Mouse (Mus musculus): ENCODE data around the gene Ooep. TPM values are rescaled to one million over a fixed set of nuclear protein-coding genes. Genes with fewer than 3 reads are reported as not detected.

The Ooep gene
- total and polyA plus RNA-seq, 3 experiments, result not detected

DNA sequence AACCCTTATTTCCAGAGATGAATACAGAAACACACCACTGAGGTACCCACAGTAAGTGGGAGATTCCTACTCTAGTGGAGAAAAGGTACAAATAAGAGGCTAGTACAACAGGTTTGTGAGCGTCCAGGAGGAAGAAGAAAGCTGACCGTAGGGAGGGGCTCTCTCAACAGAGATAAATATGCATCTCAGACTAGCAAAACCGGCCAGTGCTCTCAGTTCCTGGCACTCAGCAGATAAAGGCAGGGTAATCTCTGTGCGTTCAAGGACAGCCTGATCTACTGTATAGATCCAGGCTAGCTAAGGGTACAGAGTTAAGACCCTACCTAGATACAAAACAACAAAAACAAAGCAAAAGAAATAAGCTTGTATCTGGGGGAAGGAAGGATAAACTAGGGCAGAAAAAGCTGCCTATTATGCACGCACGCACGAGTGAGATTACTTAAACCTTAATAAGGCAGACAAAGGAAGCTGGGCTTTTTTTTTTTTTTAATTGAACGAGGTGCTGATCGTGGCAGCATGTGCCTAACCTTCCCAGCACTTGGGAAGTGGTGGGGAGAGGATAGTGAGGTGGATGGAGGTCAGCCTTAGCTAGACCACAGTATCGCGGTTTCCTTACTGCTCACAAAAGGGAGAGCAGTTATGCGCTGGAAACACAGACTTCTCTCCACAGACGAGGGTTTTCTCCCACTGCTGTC, 12.5 kb downstream of the Ooep start:
- in situ Hi-C loops (cut with MboI; ENCODE audit: low pct_ligation_motif_present, low pct_unique_long_range_greater_than_20kb, low sequenced_read_pairs), result loop anchor here (10.0 kb wide), 1 partner anchor 169 kb away; no protein-coding TSS in a partner anchor
- TF ChIP-seq NRF1 (IDR thresholded peaks at IDR 0.05; ENCODE audit: low read depth, low read length) (no peak), POLR2AphosphoS2 (IDR thresholded peaks at IDR 0.05; ENCODE audit: low read depth, low read length) (no peak), ZNF384 (IDR thresholded peaks at IDR 0.05; ENCODE audit: low read depth, low read length) (no peak), KAT2A (IDR thresholded peaks at IDR 0.05; ENCODE audit: insufficient replicate concordance, low read length) (no peak), JUND (conservative IDR thresholded peaks at IDR 0.05; ENCODE audit: low read depth, low read length) (no peak), MAX (IDR thresholded peaks at IDR 0.05; ENCODE audit: low read length) (no peak)
- Histone ChIP-seq H3K79me2 (replicated peaks; ENCODE audit: control insufficient read depth, extremely low read depth, insufficient read depth, poor library complexity, severe bottlenecking) (no peaks in the 10 kb centered on the region), H3K9me3 (replicated peaks; ENCODE audit: low read length) (no peaks in the 10 kb centered on the region), H3K4me1 (ENCODE audit: control insufficient read depth in 1 of 2, insufficient read depth in 2 of 2) (no peaks in the 10 kb centered on the region), H3K27ac (ENCODE audit: insufficient read depth, low read depth) (no peak overlapping the region), H3K9ac (ENCODE audit: insufficient read depth, low read depth) (no peak overlapping the region), H3K36me3 (replicated peaks in 1 of 2; ENCODE audit: control insufficient read depth in 1 of 2, insufficient read depth in 1 of 2, low read length in 1 of 2) (no peaks in the 10 kb centered on the region), H3K27me3 (replicated peaks) (peaks cover 22% of the 10 kb centered on the region), H3K4me2 (ENCODE audit: insufficient read depth, low read depth, poor library complexity, severe bottlenecking) (no peak overlapping the region), H3K4me3 (replicated peaks in 1 of 3; ENCODE audit: low read depth in 2 of 3, low read length in 2 of 3, poor library complexity in 1 of 3) (no peak overlapping the region)
- dilution Hi-C loops (cut with MboI; ENCODE audit: extremely low pct_ligation_motif_present, extremely low pct_unique_long_range_greater_than_20kb, low sequenced_read_pairs), result no loop called here
- no peak for DNase-seq (ENCODE audit: extremely low read depth)

DNA sequence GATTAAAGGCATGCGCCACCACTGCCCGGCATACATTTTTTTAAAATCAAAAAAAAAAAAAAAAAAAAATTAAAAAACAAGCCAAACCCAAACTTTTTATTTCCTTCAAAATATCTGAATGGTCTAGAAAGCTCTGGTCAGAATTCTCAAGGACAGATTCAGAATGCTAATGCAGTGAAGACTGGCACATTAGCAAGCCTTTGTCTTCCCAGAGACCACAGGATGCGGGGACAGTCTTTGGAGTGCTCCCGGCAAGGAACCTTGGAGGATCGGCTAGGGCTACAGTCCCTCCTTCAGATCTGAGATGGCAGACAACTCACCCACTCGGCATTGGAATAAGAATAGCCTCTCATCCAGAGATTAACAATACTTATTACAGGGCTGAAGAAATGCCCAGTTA, 13.8 kb downstream of the Ooep start:
- in situ Hi-C loops (cut with MboI; ENCODE audit: low pct_ligation_motif_present, low pct_unique_long_range_greater_than_20kb, low sequenced_read_pairs), result loop anchor here (10.0 kb wide), 1 partner anchor 170 kb away; no protein-coding TSS in a partner anchor
- Histone ChIP-seq H3K79me2 (replicated peaks; ENCODE audit: control insufficient read depth, extremely low read depth, insufficient read depth, poor library complexity, severe bottlenecking) (no peaks in the 10 kb centered on the region), H3K27ac (ENCODE audit: insufficient read depth, low read depth) (no peak overlapping the region), H3K27me3 (replicated peaks) (peaks cover 27% of the 10 kb centered on the region), H3K4me2 (ENCODE audit: insufficient read depth, low read depth, poor library complexity, severe bottlenecking) (no peak overlapping the region), H3K4me1 (ENCODE audit: control insufficient read depth in 1 of 2, insufficient read depth in 2 of 2) (no peaks in the 10 kb centered on the region), H3K9me3 (replicated peaks; ENCODE audit: low read length) (no peaks in the 10 kb centered on the region), H3K36me3 (replicated peaks in 1 of 2; ENCODE audit: control insufficient read depth in 1 of 2, insufficient read depth in 1 of 2, low read length in 1 of 2) (no peaks in the 10 kb centered on the region), H3K4me3 (replicated peaks in 1 of 3; ENCODE audit: low read depth in 2 of 3, low read length in 2 of 3, poor library complexity in 1 of 3) (no peak overlapping the region), H3K9ac (ENCODE audit: insufficient read depth, low read depth) (no peak overlapping the region)
- no peak for DNase-seq (ENCODE audit: extremely low read depth)
- TF ChIP-seq CTCF (conservative IDR thresholded peaks at IDR 0.05 in 1 of 2, IDR thresholded peaks at IDR 0.05 in 1 of 2; ENCODE audit: low read depth in 2 of 2, low read length in 2 of 2), result no peak
- no peak for TF ChIP-seq MAX (IDR thresholded peaks at IDR 0.05; ENCODE audit: low read length)
- TF ChIP-seq UBTF (IDR thresholded peaks at IDR 0.05; ENCODE audit: low read depth, low read length), result no peak
- TF ChIP-seq MEF2A (IDR thresholded peaks at IDR 0.05; ENCODE audit: borderline replicate concordance, low read depth, low read length), result no peak
- TF ChIP-seq BHLHE40 (IDR thresholded peaks at IDR 0.05; ENCODE audit: low read depth, low read length), result no peak
- dilution Hi-C loops (cut with MboI; ENCODE audit: extremely low pct_ligation_motif_present, extremely low pct_unique_long_range_greater_than_20kb, low sequenced_read_pairs), result no loop called here

DNA sequence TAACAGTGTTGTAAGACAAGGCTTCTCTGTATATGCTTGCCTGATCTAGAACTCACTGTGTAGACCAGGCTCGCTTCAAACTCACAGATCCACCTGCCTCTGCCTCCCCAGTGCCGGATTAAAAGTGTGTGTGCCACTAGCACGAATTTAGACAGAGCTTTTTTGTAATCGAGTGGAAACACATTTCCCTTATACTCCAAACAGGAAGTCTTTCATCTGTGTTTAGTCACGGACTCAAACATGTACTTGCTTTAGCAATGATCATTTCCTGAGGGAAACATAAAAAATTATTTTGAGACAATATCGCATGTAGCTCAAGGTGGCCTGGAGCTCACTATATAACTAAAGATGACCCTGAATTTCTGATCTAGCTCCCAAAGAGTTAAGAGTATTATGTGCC, 15.2 kb downstream of the Ooep start:
- no peaks in the 10 kb centered on the region for H3K79me2 ChIP-seq (replicated peaks; ENCODE audit: control insufficient read depth, extremely low read depth, insufficient read depth, poor library complexity, severe bottlenecking)
- H3K9ac ChIP-seq (ENCODE audit: insufficient read depth, low read depth), result no peak overlapping the region
- TF ChIP-seq ZC3H11A (IDR thresholded peaks at IDR 0.05; ENCODE audit: low read depth, low read length) (no peak), MYC (IDR thresholded peaks at IDR 0.05; ENCODE audit: low read depth, low read length) (no peak), RCOR1 (conservative IDR thresholded peaks at IDR 0.05; ENCODE audit: low read depth, low read length) (no peak), IRF4 (IDR thresholded peaks at IDR 0.05; ENCODE audit: low read depth, low read length) (no peak), NRF1 (IDR thresholded peaks at IDR 0.05; ENCODE audit: low read depth, low read length) (no peak), ZMIZ1 (IDR thresholded peaks at IDR 0.05; ENCODE audit: low read depth, low read length) (no peak), UBTF (IDR thresholded peaks at IDR 0.05; ENCODE audit: low read depth, low read length) (no peak), JUND (conservative IDR thresholded peaks at IDR 0.05; ENCODE audit: low read depth, low read length) (no peak), MXI1 (IDR thresholded peaks at IDR 0.05; ENCODE audit: low read depth, low read length) (no peak), ETS1 (conservative IDR thresholded peaks at IDR 0.05; ENCODE audit: low read depth, low read length) (no peak), TCF12 (IDR thresholded peaks at IDR 0.05; ENCODE audit: low read depth, low read length) (no peak), USF2 (conservative IDR thresholded peaks at IDR 0.05; ENCODE audit: low read depth, low read length) (no peak), EP300 (IDR thresholded peaks at IDR 0.05; ENCODE audit: low read length) (no peak), CTCF (conservative IDR thresholded peaks at IDR 0.05 in 1 of 2, IDR thresholded peaks at IDR 0.05 in 1 of 2; ENCODE audit: low read depth in 2 of 2, low read length in 2 of 2) (no peak), GABPA (IDR thresholded peaks at IDR 0.05; ENCODE audit: insufficient replicate concordance, low read depth, low read length) (no peak), TBP (conservative IDR thresholded peaks at IDR 0.05; ENCODE audit: low read depth, low read length) (no peak), MAX (IDR thresholded peaks at IDR 0.05; ENCODE audit: low read length) (no peak), SMC3 (IDR thresholded peaks at IDR 0.05; ENCODE audit: low read depth, low read length) (no peak)
- H3K4me2 ChIP-seq (ENCODE audit: insufficient read depth, low read depth, poor library complexity, severe bottlenecking), result no peak overlapping the region
- no peak for DNase-seq (ENCODE audit: extremely low read depth)
- in situ Hi-C loops (cut with MboI; ENCODE audit: low pct_ligation_motif_present, low pct_unique_long_range_greater_than_20kb, low sequenced_read_pairs), result loop anchor here (10.0 kb wide), 1 partner anchor 171 kb away; no protein-coding TSS in a partner anchor
- no peak overlapping the region for H3K27ac ChIP-seq (ENCODE audit: insufficient read depth, low read depth)
- H3K9me3 ChIP-seq (replicated peaks; ENCODE audit: low read length), result no peaks in the 10 kb centered on the region
- peaks cover 26% of the 10 kb centered on the region for H3K27me3 ChIP-seq (replicated peaks)
- dilution Hi-C loops (cut with MboI; ENCODE audit: extremely low pct_ligation_motif_present, extremely low pct_unique_long_range_greater_than_20kb, low sequenced_read_pairs), result no loop called here
- H3K4me1 ChIP-seq (ENCODE audit: control insufficient read depth in 1 of 2, insufficient read depth in 2 of 2), result no peaks in the 10 kb centered on the region
- no peak overlapping the region for H3K4me3 ChIP-seq (replicated peaks in 1 of 3; ENCODE audit: low read depth in 2 of 3, low read length in 2 of 3, poor library complexity in 1 of 3)
- H3K36me3 ChIP-seq (replicated peaks in 1 of 2; ENCODE audit: control insufficient read depth in 1 of 2, insufficient read depth in 1 of 2, low read length in 1 of 2), result no peaks in the 10 kb centered on the region

Data from CH12.LX (cell line).